Mouse (Mus musculus) lung, postnatal 10 days (tissue): ENCODE results near the gene Sort1.

ENCODE experiments used
- DNase-seq: peaks from one replicate; pipeline ENCODE4 v3.0.0; 2021

The Sort1 gene

GRCm38 (mm10) chr3:108384425-108384824, 100.5 kb downstream of the Sort1 start:
- no peak for DNase-seq

- DNase-seq = no peak
Measured at GRCm38 (mm10) chr3:108386186-108386585, 102.3 kb downstream of the Sort1 start.

- peak; percentile 98 for DNase-seq
Measured at GRCm38 (mm10) chr3:108389111-108389545, 105.2 kb downstream of the Sort1 start.

GRCm38 (mm10) chr3:108392299-108392698, 108.4 kb downstream of the Sort1 start:
- no peak for DNase-seq

- no peak for DNase-seq
Measured at GRCm38 (mm10) chr3:108392793-108393192, 108.9 kb downstream of the Sort1 start.

- no peak for DNase-seq
Measured at GRCm38 (mm10) chr3:108398281-108398680, 114.4 kb downstream of the Sort1 start.

GRCm38 (mm10) chr3:108400442-108400841, 116.6 kb downstream of the Sort1 start:
- DNase-seq = no peak

- DNase-seq = peak; percentile 93
Measured at GRCm38 (mm10) chr3:108401692-108402527, 118.0 kb downstream of the Sort1 start.

- no peak for DNase-seq
Measured at GRCm38 (mm10) chr3:108402528-108402920, 118.6 kb downstream of the Sort1 start.

- DNase-seq = no peak
Measured at GRCm38 (mm10) chr3:108405536-108406305, 121.8 kb downstream of the Sort1 start.

- DNase-seq = no peak
Measured at GRCm38 (mm10) chr3:108406306-108406885, 122.5 kb downstream of the Sort1 start.

- DNase-seq = no peak
Measured at GRCm38 (mm10) chr3:108408517-108409008, 124.7 kb downstream of the Sort1 start.

- DNase-seq = no peak
Measured at GRCm38 (mm10) chr3:108409656-108410358, 125.9 kb downstream of the Sort1 start.

- DNase-seq = no peak
Measured at GRCm38 (mm10) chr3:108410359-108410714, 126.5 kb downstream of the Sort1 start.
